Mouse (Mus musculus) CD4-positive, CD25-positive, alpha-beta regulatory T cell, adult 4 months (primary cell): ENCODE data around the gene Gm16434. TPM values are rescaled to one million over a fixed set of nuclear protein-coding genes. Genes with fewer than 3 reads are reported as not detected.
"Not testable (repeated sequence)": the region's sequence is repeated elsewhere in the genome, so short reads cannot be mapped to it uniquely, and the experiment has no call there.

Experiments
- ATAC-seq: one replicate; pipeline ENCODE4 v1.8.0; 2017
- polyA plus RNA-seq, 2 experiments: library from polyadenylated mRNA; unstranded; fragments of 100-300 nt; shearing (Covaris generic); gene quantifications; one replicate each; pipeline ENCODE4 v1.2.1; 2017

The Gm16434 gene
- not detected for polyA plus RNA-seq

DNA sequence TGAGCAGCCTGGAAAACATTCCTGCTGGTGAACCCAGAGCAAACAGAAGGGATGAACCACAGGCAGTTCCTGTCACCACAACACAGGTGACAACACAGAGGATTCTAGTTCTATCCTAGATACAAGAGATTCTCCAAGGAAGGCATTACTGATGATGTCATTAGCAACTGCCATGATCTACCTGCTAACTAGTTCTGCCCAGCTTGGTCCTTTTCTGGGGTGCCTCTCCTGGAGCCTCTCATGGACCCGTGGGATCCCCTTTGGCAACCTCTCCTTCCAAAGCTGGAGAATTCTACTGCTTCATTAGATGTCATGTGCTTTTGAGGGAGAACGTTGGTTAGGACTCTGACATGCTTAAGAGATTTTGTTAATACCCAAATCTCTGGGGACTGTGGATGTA, at the start of gene Gm16434:
Gene Gm16434, minus strand, starts transcription at position 101 of the 400 bp plus-strand sequence.
- not testable (repeated sequence) for ATAC-seq

DNA sequence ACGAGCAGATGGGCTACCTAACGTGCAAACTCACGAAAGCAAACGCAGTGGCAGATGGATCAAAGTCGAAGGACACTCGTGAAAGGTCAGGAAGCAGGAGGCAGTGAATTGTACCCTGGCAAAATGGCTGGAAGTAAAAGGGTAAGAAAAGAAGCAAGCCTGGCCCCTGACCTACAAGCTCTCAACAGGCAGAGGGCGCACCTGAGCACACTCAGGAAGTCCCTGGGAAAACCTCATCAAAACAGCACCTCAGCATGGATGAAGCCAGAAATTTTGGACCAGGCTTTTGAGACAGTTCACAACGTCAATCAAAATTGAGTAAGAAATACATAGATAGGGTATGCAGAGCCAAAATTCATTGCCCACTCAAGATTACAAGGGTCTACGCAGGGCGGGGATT, 49.2 kb upstream of the Gm16434 start:
- not testable (repeated sequence) for ATAC-seq

DNA sequence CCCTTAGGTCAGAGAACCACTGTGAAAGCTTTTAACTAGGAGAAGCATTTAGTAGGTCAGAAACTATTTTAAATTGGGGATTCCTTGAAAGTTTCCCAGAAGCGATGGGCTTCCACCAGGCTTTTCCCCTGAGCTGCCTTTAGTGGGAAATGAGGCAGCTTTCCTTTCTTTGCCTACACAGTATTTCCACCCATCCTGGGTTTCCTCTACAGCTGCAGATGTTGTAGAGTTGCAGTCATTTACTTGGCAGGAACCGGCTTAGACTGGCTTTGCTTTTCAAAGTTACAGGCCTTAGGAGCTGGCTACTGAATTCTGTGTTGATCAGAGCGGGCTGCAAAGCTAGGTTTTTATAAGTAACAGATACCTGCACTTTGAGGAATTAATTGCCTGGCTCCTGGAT, 5.7 kb upstream of the Gm16434 start:
- ATAC-seq, result not testable (repeated sequence)

DNA sequence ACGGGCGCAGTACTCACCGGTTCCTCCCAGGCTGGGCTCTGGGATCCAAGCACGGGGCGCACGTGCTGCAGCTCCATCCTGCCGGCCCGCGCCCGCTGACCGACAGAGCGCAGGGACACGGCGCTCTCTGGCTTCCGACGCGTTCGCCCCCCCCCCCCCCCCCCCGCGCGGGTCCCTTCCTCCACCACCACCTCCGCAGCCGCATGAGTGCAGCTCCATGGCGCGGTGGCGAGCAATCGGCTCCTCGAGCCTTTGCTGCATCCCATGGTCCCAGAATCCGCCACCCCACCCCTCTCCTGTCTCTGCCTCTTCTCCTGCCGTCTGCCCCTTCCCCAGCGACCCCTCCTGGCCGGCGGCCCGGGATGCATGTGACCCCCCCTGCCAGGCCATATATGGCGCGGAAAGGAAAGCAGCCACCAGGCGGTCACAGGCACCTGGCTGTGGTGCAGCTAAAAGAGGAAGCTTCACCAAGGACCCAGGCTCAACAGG, 19.8 kb downstream of the Gm16434 start, which contains the start of gene Gm3512:
Gene Gm3512, minus strand, starts transcription at position 51 of the 489 bp plus-strand sequence.
- ATAC-seq, result not testable (repeated sequence)

Other genes with a start within 250 kb of the Gm16434 start
- not detected for gene Gm6356, start 220.7 kb downstream of the Gm16434 start, polyA plus RNA-seq
- gene Gm10406, start 167.1 kb downstream of the Gm16434 start, polyA plus RNA-seq, result 1 to 10 TPM; 2.2 to 5.8 TPM
- gene Gm3685, start 149.6 kb downstream of the Gm16434 start, polyA plus RNA-seq, result not detected
- 1 to 10 TPM; 1.4 to 5.7 TPM for gene Gm3696, start 93.9 kb downstream of the Gm16434 start, polyA plus RNA-seq
- gene Gm6676, start 69.1 kb downstream of the Gm16434 start, polyA plus RNA-seq, result not detected
- gene Gm3512, start 20.0 kb downstream of the Gm16434 start, polyA plus RNA-seq, result 10 to 100 TPM in 1 of 2 experiments, 1 to 10 TPM in 1; 9.1 to 12.3 TPM
- not detected for gene Gm3727, start 70.2 kb upstream of the Gm16434 start, polyA plus RNA-seq
- 10 to 100 TPM; 13.8 to 15.0 TPM for gene Gm3739, start 120.5 kb upstream of the Gm16434 start, polyA plus RNA-seq
- gene Gm5797, start 137.9 kb upstream of the Gm16434 start, polyA plus RNA-seq, result not detected
- not detected for gene Gm8374, start 170.6 kb upstream of the Gm16434 start, polyA plus RNA-seq